Mouse (Mus musculus) left cerebral cortex, adult 8-10 months (tissue): ENCODE results near the gene Bag6. TPM values are rescaled to one million over a fixed set of nuclear protein-coding genes. Genes with fewer than 3 reads are reported as not detected.

Source experiments
- DNase-seq, 2 experiments: peaks; one replicate each; pipeline ENCODE4 v3.0.0; 2022; ENCODE audit warnings: low spot score in 2 of 2
- total RNA-seq, 4 experiments: library from RNA; stranded (reverse); gene quantifications; 2 replicates each; pipeline ENCODE4 v1.2.4; 2022

The Bag6 gene
- total RNA-seq: 100 to 1,000 TPM; 263 to 306 (median 290) TPM

DNA sequence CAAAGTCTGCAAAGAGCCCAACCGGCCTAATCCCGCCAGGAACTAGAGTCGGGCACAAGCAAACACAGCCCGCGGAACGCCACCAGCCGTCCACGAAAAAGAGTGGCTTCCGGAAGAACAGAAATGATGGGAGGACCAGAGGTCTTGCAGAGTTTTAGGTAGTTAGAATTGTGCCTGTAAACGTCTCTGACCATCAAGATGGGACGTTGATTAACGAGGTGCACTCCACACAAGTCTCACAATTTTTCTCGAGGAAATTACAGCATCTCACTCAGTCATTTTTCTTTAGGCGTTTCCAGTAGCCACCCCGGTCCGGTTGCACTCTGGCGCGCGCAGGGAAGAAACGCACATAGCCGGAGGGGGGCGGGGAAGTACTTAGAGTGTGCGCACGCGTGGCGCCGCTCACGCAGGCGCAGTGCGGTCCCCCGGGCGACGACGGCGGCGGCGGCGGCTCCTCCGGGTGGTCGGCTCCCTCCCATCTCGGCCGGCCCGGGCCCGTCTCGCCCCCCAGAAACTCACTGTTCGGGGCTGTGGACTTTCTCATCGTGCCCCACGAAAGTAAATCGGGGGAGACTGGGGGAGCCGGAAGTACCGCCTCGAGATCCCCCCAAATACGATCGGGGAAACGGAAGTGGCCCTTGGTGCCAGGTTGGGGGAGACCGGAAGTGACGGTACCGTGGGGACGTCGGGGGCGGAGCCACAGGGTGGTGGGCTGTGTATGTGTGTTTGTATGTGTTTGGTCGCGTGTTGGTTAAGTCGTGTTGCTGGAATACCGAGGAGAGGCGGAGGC is at the start of gene Bag6:
TSS of gene Bag6 (plus strand) at position 378 of the 790 bp plus-strand sequence.
- peak; percentile 93 to 95 for DNase-seq

DNA sequence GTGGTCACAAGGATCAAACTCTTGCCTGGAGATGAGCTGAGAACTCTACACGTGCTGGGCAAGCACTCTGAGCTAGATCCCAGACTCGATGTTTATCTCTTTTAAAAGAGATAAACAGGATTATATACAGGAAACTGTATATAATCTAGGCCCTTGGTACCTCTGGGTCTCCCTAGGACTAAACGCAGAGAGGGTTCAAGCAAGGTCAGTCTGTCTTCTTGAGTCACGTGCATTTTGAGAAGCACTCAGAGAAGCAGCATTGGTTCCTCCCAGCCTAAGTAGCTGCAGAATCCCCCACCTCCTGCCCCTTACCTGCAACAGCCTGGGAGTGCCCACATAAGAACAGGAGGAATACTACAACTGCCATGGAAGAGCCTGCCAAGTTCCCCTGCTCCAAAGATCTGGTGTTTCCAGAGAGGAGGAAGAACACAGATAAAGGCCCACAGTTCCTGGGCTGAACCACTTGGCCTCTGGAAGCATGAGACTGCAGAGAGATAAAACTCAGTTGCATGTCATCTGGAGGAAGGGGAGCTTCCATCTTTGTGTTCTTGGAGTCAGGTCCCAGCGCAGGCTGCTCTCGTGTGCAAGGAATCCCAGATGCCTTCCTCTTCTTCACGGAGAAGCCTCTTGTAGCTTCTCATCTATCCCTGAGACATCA is 49.6 kb upstream of the Bag6 start, which contains the start of gene Ly6g6f:
TSS of gene Ly6g6f (minus strand) at position 403 of the 658 bp plus-strand sequence.
- DNase-seq: no peak

DNA sequence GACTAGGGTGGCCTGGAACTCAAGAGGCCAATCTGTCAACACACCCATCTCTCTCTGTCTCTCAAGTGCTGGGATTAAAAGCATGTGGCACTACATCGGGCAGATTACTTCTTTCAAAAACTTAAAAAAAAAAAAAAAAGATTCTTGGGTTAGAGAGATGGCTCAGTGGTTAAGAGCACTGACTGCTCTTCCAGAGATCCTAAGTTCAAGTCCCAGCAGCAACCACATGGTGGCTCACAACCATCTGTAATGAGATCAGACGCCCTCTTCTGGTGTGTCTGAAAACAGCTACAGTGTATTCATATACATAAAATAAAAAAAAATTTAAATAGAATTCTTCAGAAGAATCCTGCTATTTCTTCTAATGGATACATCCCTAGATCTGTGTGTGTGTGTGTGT is 46.8 kb upstream of the Bag6 start:
- DNase-seq: no peak

DNA sequence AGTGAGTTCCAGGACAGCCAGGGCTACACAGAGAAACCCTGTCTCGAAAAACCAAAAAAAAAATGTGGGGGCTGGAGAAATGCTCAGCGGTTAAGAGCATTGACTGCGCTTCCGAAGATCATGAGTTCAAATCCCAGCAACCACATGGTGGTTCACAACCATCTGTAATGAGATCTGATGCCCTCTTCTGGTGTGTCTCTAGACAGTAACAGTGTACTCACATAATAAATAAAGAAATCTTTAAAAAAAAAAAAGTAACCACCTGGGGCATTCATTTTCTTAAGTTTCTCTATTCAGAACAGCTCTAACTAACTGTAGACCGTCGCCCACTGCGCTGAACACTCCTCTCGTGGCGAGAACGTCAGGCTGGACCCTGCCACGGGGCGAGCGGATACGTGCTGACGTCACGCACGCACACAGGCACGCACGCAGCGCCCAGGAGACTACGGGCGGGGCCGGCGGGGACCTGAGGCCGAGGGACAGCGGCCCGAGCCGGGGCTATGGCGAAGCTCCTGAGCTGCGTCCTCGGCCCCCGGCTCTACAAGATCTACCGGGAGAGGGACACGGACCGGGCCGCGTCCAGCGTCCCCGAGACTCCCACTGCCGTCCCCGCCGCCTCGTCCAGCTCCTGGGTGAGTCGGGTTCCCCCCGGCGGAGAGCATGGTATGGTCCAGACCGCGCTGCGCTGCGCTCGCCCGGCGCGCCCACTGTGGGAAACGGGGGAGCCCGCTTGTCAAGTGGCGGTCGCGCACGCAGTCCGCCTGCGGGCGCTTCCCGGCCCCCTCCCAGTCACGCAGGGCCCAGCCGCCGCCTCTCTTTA is 45.9 kb upstream of the Bag6 start, which contains the start of gene Abhd16a:
TSS of gene Abhd16a (plus strand) at position 439 of the 820 bp plus-strand sequence.
- peak; percentile 93 for DNase-seq

DNA sequence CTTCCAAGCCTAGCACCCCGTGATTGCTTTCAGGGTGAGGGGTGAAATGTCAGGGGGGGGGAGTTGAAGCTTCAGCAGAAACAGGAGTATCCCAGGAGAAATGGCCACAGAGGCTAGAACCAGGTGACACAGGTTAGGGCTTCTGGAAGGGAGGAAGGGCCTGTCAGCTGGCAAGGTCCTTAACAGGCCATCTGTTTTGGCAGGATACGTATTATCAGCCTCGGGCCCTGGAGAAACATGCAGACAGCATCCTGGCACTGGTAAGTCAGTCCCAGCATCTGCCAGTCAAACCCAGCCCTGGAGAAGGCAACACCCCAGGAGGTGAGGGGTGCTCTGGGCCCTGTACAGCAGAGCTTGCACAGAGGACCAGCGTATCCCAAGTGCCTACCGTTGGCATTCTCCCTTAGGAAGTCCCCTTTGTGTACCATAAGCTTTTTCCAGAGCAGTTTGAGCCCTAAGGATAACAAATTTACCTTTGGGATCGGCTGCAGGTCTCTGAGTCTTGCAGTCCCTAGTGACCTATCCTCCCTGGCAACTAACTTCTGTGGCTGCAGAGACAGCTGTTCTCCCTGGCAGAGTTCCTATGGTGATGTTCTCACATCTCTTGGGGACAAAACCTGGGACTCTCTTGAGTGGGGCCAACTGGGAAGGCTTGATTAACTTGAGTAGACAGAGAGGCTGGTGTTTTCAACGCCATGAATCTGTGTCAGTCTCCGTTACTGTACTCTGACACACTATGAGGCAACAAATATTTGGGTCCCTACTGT is 44.6 kb upstream of the Bag6 start:
- no peak for DNase-seq

DNA sequence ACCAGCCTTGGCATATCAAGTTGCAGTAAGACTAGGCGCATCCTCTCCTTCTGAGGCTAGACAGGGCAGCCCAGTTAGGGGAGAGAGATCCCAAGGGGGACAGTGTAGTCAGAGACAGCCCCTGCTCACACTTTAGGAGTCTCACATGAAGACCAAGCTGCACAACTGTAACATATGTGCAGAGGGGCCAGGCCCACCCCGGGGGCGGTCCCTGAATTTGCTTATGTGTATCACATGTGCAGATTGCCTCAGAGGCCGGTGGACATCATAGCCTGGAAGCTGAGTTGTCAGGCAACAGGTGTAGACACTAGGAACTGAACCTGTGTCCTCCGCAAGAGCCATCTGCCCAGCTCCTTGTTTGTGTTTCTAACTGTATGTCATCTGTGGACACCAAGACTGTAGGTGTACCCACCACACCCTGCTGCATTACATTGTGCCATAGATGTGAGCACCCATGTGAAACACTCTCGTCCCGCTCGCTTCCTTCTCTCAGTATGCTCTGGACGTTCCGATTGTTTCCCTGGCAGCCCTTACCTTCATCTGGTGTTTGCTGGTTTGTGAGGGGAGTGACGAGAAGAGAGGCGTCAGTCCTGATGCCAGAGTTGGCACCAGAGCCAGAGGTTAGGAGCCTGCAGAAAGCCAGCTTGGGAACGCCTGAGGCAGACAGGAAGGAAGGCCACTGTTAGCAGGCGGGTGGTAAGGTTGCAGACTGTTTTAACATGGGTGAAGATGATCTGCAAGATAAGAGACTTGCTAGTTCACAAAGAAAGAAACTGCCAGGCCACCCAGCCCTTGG is 42.4 kb upstream of the Bag6 start:
- DNase-seq: no peak

DNA sequence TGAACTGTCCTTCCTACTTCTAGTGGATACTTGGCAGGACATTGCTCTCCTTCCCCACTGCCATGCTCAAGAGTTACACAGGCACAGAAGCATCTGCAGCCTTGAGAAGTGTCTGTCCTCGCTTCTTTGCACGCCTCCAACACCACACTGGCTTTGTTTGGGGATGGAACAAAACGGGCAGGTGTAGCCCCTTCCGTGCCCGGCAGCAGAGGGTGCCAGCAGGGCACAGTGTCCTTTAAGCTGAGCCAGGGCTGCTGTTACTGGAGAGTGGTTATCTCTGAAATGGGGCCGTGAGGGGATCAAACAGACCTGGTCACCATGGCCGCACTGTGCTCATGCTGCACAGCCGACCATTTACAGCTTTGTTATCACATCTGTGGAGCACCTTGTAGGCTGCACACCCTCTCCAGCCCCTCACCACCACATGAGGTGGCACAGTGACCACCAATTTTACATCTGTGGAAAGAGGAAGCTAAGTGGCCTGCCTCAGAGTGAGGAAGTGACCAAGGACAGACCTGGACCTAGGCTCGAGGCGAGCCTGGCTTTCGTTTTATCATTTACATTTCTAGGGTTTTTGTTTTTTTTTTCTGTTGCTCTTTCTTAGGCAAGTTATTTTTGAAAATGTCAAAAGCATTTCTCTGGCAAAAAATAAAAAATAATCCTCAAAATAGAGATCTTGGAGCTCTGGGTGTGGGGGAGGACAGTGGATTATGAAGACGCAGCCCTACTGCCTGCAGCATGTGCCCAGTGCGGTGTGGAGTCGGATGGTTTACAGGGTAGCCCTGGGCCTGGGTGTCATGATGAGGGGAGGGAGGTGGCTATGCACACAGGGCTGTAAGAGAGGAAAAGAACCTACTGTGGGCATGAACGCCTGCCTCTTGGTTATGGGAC is 40.3 kb upstream of the Bag6 start:
- no peak for DNase-seq

DNA sequence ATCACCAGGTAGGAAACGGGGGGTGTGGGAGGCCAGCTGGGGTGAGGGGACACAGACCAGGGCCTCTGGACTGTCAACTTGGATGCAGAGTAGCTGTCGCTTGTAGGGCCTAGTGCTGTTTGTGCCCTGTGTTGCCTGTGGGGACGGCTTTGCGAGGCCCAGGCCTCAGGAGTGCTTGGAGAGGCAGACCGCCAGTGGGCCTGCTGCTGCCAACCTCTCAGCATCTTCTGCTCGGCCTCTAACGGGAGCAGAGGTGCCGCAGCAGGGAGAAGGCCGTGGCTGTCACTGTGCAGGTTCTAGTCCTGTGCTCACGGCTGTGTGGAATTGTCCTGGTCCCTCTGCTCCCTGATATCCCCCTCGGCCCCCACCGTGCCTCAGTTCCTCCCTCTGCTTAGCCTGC is 38.4 kb upstream of the Bag6 start:
- DNase-seq: no peak

DNA sequence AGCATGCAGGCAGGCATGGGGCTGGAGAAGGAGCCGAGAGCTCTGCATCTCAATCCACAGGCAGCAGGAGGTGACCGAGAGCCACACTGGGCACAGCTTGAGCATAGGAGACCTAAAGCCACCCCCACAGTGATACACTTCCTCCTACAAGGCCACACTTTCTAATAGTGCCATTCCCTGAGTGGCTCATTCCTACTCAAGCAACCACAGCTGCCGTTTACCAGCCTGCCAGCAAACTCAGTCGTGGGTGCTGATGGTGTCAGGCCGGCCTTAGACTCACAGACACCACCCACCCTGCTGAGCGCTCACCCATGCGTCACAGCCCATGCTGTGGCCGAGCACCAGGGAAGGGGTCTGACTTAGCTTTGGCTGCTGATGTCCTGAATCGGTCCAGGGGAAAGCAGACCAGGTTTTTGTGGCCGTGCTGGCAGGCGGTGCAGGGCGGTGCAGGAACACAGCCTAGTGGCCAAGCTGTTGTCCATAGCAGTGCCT is 37.8 kb upstream of the Bag6 start:
- peak in 1 of 2 experiments; percentile 76 for DNase-seq

DNA sequence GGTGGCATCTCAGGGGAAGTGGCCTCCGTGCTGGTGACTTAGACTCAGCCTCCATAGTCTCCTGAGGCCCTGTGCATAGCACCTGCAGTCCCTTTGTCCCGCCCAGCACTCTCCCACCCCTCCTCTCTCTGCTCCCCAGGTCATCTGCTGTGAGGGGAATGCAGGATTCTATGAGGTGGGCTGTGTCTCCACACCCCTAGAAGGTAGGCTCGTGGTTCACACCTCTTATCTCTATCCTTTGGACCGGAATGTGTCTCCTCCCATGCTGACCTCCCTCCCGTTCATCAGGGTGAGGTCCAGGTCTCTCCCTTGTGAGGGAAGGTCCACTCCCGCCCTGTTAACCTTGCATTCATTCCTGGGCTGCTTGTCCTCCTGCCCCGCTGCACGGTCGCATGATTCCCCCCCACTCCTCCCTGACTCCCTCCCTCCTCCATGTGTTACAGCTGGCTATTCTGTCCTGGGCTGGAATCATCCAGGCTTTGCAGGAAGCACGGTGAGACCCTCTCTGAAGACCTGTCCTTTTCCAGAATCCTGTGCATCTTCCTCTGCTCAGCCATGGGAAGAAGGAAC is 34.7 kb upstream of the Bag6 start:
- DNase-seq: no peak

DNA sequence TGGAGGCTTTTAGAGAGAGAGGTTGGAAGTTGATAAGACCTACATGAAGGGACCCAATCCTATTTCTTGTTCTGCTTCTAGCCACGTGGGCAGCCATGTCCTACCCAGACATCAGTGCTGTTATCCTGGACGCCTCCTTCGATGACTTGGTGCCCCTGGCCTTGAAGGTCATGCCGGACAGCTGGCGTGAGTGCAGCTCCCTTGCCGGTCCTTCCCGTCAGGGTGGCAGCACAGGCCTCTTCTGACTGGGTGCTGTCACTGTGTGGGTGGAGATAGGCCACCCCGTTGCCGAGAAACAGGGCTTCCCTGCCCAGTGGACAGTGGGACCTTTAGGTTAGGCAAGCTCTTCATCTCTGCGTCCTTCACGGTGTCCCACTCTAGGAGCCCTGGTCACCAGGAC is 33.8 kb upstream of the Bag6 start:
- DNase-seq: no peak

DNA sequence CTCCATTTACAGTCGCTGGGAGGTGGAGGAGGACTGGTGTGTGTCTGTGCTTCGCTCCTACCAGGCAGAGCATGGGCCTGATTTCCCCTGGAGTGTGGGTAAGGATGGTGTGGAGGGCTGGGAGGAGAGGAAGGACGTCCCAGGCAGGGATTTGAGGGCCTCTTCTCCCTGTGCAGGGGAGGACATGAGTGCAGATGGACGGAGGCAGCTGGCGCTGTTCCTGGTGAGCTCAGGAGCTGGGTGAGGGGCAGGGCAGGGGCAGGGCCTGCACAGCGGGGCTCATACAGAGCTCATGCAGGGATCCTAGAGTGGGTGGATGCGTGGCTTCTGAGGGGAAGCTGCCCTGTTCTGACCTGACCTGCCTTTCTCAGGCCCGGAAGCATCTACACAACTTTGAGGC is 32.7 kb upstream of the Bag6 start:
- DNase-seq: no peak

DNA sequence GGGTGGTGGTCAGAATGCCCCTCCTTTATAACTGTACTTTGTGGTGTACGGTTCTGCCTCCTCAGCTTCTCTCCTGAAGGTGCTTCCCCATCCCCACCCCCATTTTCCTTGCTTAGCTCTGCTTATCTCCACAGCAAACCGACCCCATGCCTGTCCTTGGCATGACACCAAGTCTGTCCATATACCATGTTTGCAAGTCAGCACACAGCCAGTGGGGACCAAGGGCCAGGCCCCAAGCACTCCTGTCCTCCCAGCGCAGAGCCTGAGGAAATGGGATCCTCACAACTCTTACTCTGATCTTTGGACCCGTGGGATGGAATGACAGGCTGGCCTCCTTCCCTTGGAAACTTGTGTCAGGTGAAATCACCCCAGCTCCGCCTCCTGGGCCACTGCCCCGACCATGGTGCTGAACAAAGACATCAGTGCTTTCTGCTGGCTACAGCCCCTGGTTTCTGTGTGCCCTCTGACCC is 31.7 kb upstream of the Bag6 start:
- DNase-seq: no peak

DNA sequence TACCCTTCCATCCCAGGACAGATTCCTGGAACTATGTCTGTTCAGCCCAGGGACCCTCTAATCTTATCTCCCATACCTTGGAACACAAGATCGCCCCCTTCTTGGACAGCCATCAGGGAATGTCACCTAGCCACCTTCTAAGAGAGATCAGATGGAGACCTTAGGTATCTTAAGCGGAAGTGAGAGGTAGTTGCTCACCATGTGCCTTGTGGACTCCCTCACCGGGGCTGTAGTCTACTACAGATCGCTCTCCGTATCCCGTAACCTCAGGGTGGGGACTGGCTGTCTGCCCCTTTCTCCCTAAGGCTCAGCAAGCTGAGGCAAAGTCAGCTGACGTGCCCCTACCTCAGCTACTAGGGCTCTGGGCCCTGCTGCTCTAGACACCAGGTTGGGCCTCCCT is 30.9 kb upstream of the Bag6 start:
- no peak for DNase-seq

DNA sequence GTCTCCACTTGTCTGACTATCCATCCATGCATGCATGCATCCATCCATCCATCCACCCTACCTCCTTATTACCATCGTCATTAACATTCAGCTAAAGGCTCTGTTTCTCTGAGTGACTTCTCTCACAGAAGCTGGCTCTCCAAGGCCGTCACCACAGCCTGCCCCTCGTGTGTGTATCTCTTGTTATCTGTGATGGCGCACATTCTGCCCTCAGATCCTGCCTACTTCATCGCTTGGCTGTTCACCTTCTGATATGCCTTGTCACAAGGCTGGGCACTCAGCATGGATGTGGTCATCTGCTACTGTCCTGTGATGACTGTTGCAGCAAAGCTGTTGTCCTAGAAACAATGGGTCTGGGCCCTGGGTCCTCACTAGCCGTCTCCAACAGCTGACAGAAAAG is 30.2 kb upstream of the Bag6 start:
- DNase-seq: no peak

DNA sequence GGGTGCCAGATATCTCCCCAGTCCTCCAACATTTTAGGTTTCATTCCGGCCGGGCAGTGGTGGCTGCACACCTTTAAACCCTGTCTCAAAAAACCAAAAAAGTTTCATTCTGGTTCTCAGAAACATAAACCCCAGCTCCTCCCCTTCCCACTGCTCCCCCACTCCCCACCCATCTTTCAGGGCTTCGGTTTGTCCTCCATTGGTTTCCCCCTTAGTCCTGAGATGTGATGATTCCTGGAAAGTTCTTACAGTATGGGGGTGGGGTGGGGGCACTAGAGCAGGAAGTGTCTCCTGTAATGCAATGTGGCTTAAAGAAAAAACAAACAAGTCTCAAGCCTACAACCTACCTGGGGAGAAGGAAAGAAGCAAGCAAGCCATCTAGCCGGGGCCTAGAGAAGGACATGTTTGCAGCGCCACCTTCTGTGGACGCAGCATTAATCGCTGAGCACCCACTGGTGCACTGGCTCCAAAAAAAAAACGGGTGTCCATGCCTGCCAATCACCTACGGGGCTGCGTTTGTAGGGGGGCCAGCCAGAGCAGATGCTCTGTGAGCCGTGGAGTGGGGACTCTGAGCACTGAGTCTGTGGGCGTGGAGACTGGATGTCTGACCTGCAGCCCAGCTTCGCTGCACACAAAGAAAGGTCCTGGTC is 29.1 kb upstream of the Bag6 start:
- DNase-seq: no peak

DNA sequence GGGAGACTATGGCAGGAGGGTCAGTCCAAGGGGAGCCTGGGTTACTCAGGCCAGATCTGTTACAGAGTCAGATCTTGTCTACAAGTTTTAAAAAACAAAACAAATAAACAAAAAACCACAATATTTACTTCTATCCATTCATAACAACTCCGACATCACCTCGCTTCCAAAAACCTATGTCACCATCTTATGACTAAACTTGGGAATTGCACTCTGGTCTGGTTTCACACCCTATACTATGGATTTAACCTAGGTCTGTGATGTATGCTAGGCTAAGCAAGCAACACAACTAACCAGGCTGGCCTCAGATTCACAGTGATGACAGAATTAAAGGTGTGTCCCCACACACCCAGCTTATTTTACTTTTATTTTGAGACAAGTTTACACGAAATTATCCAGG is 28.5 kb upstream of the Bag6 start:
- no peak for DNase-seq

DNA sequence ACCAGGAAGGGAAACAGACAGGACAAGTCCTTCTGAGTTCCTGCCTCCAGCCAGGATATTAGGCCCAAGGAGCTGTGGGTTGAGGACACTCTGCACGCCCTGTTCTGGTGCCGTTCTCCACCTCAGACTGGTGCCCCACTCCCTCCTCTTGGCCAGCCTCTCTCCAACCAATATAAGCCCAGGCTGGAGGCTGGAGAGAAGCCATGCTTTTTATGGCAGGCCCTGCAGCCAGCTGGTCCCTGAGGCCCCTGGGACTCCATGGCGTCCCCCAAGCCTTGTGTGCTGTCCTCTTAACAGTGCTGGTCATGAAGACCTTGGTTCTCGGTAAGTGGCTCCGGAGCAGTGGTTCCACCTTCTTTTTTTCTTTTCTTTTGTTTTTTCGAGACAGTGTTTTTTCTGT is 26.9 kb upstream of the Bag6 start, which contains the start of gene Ly6g5c:
TSS of gene Ly6g5c (plus strand) at position 183 of the 400 bp plus-strand sequence.
- DNase-seq: no peak
